Mouse (Mus musculus) thymus, postnatal 25 days (tissue): ENCODE data around the gene Ranbp3l.

Experiments
- DNase-seq: peaks from one replicate; pipeline ENCODE4 v3.0.0; 2022

Gene Ranbp3l

GRCm38 (mm10) chr15:9100446-9101077 is 132.8 kb downstream of the Ranbp3l start:
- DNase-seq: no peak

GRCm38 (mm10) chr15:9106303-9107074 is 138.7 kb downstream of the Ranbp3l start:
- no peak for DNase-seq

- no peak for DNase-seq
These were observed 143.0 kb downstream of the Ranbp3l start for GRCm38 (mm10) chr15:9110526-9111347.

DNA sequence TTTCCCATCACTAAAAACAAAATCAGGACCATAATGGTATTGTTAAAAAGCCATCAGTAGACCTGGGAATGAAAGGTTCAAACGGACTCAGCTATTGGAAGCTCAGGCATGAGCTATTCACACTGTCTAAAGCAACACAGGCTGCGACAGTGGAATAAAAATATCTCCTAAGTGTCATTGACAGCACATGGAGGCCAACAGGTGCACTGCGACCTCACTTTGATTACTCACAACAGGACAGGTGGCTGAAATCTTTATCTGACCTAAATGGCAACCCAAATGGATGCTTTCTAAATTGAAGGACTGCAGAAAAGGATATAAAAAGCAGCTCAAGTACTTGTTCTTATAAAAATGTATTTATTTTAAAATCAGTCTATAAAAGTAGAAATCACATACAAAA is 143.9 kb downstream of the Ranbp3l start:
- no peak for DNase-seq

DNA sequence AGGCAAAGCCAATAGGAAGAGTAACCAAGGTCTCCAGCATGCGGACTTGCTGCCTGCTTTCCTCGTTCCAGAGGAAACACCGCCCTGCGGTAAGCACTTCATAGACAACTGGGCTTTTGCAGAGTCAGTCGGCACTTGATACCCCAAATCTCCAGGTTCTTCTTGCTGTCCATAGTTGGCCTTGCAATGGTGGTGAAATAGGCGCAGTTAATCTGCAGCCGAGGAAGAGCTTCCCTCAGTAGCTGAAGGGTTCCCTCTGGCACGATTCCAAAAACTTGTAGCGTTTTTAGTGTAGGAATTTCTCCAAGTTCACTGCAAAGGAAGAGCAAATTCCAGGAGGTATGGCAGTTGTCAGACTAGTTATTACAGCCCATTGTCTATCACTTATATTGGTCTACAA is 145.8 kb downstream of the Ranbp3l start:
- no peak for DNase-seq

DNA sequence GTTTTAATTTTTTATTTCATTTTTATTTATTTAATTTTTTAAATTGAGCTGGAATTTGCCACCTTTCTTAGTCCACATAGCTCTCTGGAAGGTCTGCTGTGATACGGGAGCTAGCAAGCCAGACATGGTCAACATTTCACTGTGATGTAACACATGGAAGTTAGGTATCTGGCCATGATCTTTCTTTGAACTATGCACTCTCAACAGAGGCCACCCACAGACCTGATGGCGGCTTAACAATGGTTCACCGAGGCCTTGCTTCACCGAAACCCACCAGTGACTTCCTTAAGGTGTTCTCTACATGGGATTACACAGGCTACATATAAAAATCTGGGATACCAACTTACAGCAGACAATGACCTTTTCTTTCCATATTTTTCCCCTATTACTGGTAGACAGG is 146.4 kb downstream of the Ranbp3l start:
- DNase-seq: no peak

GRCm38 (mm10) chr15:9114599-9114998 is 146.8 kb downstream of the Ranbp3l start:
- DNase-seq: no peak
